Mouse (Mus musculus): ENCODE results near the gene Tmprss2.
"Not testable (repeated sequence)": the region's sequence is repeated elsewhere in the genome, so short reads cannot be mapped to it uniquely, and the experiment has no call there.

Gene Tmprss2

DNA sequence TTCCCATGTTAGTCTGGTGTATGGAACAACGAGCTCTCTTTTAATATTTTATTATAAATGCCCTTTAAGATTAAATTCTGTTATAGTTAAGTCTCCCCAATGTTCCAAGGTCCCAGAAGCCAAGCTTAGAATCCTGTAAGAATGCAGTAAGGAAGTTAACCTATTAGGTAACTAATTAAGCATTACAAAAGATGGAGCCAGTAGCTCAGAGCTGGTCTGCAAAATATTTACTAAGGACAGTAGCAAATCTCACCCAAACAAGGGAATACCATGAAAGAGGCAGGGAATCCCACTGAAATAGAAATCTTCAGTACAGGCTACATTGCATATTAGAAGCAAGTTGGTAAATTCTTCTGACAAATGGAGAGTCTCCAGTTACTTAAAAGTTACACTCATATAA lies 28.1 kb downstream of the Tmprss2 start:
- not testable (repeated sequence) for DNase-seq

DNA sequence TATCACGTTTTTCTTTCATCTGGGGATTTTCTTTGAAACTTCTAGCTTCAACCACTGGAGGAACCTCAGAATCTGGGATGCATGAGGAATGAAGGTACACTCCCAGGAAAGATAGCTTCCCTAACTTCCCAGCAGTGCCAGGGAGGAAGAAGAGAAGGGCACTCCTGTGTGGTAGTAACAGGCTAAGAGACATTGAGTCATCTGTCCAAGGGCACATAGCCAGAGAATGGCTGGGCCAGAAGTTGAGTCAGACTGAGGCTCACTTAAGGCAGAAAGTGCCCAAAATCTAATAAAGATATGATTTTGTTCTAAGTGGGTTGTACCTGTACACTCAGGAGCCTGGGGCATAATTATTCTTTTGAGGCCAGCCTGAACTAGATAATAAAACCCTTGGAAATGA lies 41.6 kb downstream of the Tmprss2 start:
- DNase-seq: no peak

DNA sequence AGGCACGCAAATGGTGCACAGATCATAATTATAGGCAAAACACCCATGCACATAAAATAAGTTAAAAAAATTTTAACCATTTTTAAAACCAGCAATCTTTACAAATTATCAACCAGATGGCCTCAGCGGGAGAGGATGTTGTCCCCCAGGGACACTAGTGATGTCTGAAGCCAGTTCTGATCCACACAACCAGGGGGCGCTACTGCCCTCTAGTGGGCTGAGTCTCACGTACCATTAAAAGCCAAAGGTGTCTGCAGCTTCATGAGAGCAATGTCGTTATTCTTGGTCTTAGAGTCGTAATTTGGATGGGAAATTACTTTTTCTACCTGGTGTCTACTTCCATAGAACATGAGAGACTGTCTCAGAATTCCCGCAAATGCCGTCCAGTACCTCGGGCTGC lies 42.3 kb downstream of the Tmprss2 start:
- peak; percentile 61 for DNase-seq

DNA sequence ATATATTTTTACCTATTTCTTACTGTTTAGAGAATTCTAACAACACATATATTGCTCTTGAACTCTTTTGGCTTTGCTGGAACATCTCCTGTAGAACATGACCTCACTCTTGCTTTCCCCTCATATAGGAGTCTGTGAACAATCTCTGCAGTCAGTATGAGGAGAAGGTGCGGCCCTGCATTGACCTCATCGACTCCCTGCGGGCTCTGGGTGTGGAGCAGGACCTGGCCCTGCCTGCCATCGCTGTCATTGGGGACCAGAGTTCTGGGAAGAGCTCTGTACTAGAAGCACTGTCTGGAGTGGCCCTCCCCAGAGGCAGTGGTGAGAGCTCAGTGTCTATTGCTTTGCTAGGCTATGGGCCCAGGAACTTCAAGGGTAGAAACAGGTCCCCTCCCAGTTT lies 66.7 kb downstream of the Tmprss2 start:
- no peak for DNase-seq

DNA sequence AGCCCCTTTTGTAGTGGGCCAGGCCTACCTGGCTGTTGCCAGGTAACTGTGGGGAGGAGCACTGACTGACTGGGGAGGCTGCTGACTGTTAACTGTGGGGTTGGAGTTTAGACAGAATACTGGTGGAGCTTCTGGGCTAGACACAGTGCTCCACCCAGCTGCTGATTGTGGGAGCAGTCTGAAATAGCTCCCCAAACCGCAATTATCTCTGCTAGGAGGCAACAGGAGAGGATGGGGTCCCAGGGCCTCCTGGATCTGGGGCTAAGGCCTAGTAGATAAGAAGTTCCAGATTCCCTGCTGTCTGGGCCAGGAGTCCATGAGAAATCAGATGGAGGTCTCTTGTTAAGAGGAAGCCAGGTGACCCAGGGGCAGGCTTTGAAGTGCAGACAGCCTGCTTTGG lies 74.1 kb downstream of the Tmprss2 start:
- DNase-seq: no peak

DNA sequence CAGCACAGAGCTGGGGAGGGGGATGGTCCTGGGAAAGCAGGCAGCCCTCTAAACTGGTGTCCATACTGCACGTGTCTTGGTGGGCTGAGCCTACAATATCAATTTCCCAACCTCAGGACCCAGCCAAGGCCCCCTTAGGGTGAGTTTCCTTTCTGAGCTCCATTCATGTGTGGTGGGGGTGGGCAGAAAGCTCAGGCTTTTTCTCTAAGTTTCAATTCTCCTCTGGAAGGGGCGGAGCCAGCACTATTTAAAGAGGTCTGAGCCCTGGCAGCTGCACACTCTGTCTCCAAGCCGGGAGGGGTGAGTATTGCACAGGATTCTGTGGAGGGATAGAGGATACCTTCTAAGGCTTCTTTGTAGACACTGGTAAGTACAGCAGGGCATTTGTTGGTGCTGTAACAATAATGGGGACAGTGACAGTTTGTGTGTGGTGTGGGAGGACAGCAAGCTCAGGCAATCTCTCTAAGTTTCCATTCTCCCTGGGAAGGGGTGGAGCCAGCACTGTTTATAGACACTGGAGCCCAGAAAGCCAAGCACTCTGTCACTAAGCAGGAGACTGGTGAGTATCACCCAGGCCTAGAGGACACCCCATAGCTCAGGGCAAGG lies 75.1 kb downstream of the Tmprss2 start:
- peak; percentile 58 for DNase-seq

DNA sequence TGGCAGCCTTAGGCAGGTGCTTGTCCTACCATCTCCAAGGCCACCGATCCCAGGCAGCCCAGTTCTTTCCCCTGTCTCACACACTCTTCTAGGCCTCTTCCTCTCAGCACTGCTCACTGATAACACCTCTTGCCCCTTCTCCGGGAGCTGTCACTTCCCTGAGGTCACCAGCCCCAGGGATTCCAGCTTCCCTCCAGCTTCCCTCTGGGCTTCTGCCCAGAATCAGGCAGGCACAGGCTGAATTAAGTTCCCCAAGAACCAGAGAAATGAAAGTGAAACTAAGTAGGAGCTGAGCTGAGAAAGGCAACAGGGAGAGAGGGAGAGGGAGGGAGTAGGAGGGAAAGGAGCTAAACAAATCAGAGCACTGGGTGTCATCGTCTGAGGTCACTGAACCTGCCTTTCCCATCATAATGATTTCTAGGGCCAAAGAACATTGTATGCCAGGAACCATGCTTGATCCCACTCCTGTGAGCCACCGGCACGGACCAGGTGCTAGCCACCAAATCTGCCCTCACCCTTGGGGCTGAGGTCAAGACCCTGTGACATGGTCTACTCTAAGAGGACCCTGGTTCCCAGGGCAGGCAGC lies 76.0 kb downstream of the Tmprss2 start:
- DNase-seq: peak; percentile 64

DNA sequence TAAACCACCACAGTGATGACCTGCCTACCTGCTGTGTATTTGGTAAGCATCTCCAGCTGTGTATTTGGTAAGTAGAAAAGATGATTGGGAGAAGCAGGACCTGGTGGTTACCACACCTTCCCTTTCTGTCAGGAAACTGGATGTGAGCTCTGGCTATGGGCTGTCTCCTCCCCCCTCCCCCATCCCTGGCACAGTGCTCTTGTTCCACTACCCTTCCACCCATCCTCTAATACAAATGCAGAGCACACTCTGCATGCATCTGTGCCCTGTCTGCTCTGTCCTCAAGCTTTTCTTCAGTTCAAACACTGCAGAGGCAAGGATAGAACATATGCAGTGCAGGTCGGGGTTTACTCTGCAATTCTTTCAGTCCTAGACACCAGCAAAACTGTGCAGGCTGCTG lies 76.5 kb downstream of the Tmprss2 start:
- DNase-seq: no peak

DNA sequence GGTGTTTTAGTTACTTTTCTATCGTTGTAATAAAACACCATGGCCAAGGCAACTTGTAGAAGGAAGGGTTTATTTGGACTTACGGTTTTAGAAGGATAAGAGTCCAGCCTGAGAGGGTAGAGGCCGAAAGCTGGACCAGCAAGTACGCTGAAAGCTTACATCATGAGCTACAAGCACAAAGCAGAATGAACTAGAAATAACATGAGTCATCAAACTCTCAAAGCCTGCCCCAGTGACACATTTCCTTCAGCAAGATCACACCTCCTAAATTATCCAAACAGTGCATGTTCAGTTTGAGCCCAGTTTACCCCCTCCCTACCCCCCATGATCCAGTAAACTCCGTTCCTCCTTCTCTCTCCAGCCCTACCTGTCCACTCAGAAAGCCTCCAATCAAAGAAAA lies 77.2 kb downstream of the Tmprss2 start:
- no peak for DNase-seq

DNA sequence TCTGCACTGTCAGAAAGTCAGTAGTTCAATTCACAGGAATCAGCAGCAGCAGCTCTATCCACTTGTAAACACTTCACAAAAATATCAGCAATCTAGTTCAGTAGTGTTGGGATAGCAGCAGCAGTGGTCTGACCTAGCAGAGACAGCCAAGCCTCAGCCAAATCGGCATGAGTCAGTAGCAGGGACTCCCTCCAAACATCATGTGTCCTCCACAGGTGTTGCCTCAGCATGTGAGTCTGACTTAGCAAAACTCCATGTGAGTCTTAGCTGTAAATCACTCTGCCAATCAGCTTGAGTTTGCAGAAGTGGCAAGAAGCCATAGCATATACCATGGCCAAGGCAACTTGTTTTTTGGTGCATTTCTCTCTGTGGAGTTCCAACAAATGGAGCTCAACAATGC lies 77.9 kb downstream of the Tmprss2 start:
- no peak for DNase-seq

DNA sequence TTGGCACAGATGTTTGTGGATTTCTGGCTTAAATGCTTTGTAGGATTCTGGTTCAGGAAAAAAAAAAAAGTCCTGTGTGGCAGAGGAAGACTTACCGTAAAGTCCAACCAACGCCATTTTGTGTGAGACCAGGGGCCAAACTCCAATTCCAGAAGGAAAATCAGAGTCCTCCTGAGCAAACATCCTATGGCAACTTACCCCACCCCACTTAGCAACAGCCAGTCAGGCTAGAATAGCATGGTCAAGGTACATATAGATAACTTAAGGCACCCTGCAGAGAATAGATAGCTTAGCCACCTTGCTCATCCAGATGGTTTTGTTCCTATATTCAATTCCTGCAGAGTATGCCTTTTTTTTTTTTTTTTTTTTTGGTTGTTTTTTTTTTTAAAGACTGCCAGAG lies 81.8 kb downstream of the Tmprss2 start:
- no peak for DNase-seq

DNA sequence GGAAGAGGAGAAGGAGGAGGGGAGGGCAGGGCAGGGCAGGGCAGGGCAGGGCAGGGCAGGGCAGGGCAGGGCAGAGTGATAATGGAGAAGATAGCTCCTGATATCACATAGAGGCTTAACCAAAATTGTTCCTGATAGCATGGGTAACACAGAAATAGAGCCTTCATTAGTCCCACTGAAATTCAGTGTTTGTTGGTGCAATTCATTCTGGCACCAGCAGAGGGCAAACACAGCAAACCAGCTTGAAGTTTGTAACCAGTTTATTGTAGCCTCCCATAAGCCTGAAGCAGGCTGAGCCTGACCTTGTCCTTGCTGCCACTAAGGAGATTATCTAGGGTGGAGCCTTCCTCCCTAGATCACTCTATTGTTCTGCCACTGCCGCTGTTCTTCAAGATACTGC lies 88.0 kb downstream of the Tmprss2 start:
- peak; percentile 70 for DNase-seq

DNA sequence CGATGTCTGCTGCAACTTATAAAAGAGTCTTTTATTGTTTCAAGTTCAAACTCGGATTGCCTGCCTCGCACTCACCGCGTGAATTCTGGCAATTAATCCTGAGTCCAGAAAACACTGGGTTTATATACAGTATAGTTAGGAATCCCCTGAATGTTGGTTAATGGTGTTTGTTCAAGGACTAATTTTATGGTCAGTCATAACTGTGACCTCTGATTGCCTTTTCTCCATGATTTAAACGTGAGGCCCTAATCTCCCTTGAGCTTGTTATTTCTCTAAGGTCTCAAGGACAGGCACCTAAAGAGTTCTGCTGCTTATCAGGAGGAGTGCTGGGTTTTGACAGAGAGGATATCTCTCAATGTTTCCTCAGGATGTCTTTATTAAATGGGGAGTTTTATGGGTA lies 89.0 kb downstream of the Tmprss2 start:
- no peak for DNase-seq

DNA sequence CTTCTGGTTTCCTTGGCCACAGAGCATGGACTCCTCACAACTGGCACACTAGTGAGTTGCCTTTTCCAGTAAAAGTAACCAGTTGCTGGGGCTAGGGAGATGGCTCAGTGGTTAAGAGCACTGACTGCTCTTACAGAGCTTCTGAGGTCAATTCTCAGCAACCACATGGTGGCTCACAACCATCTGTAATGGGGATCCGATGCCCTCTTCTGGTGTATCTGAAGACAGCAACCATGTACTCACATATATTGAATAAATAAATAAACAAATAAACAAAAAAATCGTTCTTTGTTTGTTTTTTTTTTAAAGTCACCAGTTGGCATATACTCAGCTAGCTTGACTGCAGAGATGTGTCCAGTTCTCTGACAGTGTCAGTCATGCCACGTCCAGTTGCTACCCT lies 94.7 kb downstream of the Tmprss2 start:
- no peak for DNase-seq
